Mouse (Mus musculus): ENCODE measurements around the gene Dlgap1. TPM values are rescaled to one million over a fixed set of nuclear protein-coding genes. Genes with fewer than 3 reads are reported as not detected.

The Dlgap1 gene
- polyA plus RNA-seq, 1 experiment from 2014 or later = 0.50 TPM

- no peak for ATAC-seq (ENCODE audit: borderline replicate concordance, extremely low read depth, low FRiP score, low TSS enrichment)
Observed at GRCm38 (mm10) chr17:70762634-70763033, 793.8 kb downstream of the Dlgap1 start.

GRCm38 (mm10) chr17:70765337-70765736 lies 796.5 kb downstream of the Dlgap1 start:
- Histone ChIP-seq H3K4me2 (no peak overlapping the region), H3K36me3 (no peaks in the 10 kb centered on the region), H3K27ac (no peak overlapping the region), H3K4me3 (no peak overlapping the region), H3K4me1 (no peaks in the 10 kb centered on the region), H3K27me3 (no peaks in the 10 kb centered on the region), H3K9ac (no peak overlapping the region), H3K9me3 (no peaks in the 10 kb centered on the region)
- WGBS = 94% methylated on average over 9 of the region's 9 CpGs
- ATAC-seq (ENCODE audit: borderline replicate concordance, extremely low read depth, low FRiP score, low TSS enrichment) = no peak

More at GRCm38 (mm10) chr17:70762634-70763033, 793.8 kb downstream of the Dlgap1 start:
- H3K27me3 ChIP-seq = no peaks in the 10 kb centered on the region
- H3K36me3 ChIP-seq = no peaks in the 10 kb centered on the region
- H3K4me1 ChIP-seq = no peaks in the 10 kb centered on the region
- no peaks in the 10 kb centered on the region for H3K9me3 ChIP-seq
- no peak overlapping the region for H3K4me3 ChIP-seq
- no peak overlapping the region for H3K9ac ChIP-seq
- H3K27ac ChIP-seq = no peak overlapping the region
- no peak overlapping the region for H3K4me2 ChIP-seq
- WGBS = 89% methylated on average over 10 of the region's 10 CpGs

GRCm38 (mm10) chr17:70765976-70766375 lies 797.1 kb downstream of the Dlgap1 start:
- H3K9me3 ChIP-seq = no peaks in the 10 kb centered on the region
- no peaks in the 10 kb centered on the region for H3K4me1 ChIP-seq
- no peak for ATAC-seq (ENCODE audit: borderline replicate concordance, extremely low read depth, low FRiP score, low TSS enrichment)
- no peak overlapping the region for H3K4me3 ChIP-seq
- H3K27me3 ChIP-seq = no peaks in the 10 kb centered on the region
- no peak overlapping the region; the same call in 1 of the 2 replicates for H3K4me2 ChIP-seq
- no peak overlapping the region for H3K9ac ChIP-seq
- H3K27ac ChIP-seq = no peak overlapping the region
- 75% methylated on average over 18 of the region's 18 CpGs for WGBS
- H3K36me3 ChIP-seq = no peaks in the 10 kb centered on the region

GRCm38 (mm10) chr17:70772120-70772899 lies 803.4 kb downstream of the Dlgap1 start:
- H3K27me3 ChIP-seq = no peaks in the 10 kb centered on the region
- no peaks in the 10 kb centered on the region for H3K4me1 ChIP-seq
- no peak overlapping the region for H3K4me2 ChIP-seq
- H3K9ac ChIP-seq = no peak overlapping the region
- no peak overlapping the region for H3K4me3 ChIP-seq
- no peaks in the 10 kb centered on the region for H3K36me3 ChIP-seq
- H3K9me3 ChIP-seq = no peaks in the 10 kb centered on the region
- ATAC-seq (ENCODE audit: borderline replicate concordance, extremely low read depth, low FRiP score, low TSS enrichment) = no peak
- H3K27ac ChIP-seq = no peak overlapping the region
- WGBS = 18% methylated on average over 10 of the region's 10 CpGs

- peaks cover 21% of the 10 kb centered on the region for H3K4me1 ChIP-seq
- no peak overlapping the region for H3K4me2 ChIP-seq
- no peak overlapping the region for H3K9ac ChIP-seq
- 22% methylated on average over 7 of the region's 7 CpGs for WGBS
- no peaks in the 10 kb centered on the region for H3K36me3 ChIP-seq
- ATAC-seq (ENCODE audit: borderline replicate concordance, extremely low read depth, low FRiP score, low TSS enrichment) = 0 out of 2 replicates have a peak, but pooled peaks have one; percentile 29
- H3K9me3 ChIP-seq = no peaks in the 10 kb centered on the region
- peak overlapping the region; percentile 60 for H3K27ac ChIP-seq
- H3K4me3 ChIP-seq = no peak overlapping the region
- H3K27me3 ChIP-seq = no peaks in the 10 kb centered on the region
Observed at GRCm38 (mm10) chr17:70779770-70780169, 810.9 kb downstream of the Dlgap1 start.

GRCm38 (mm10) chr17:70780726-70781689 lies 812.1 kb downstream of the Dlgap1 start:
- H3K4me3 ChIP-seq = no peak overlapping the region
- H3K9ac ChIP-seq = no peak overlapping the region
- no peaks in the 10 kb centered on the region for H3K36me3 ChIP-seq
- no peaks in the 10 kb centered on the region for H3K9me3 ChIP-seq
- peaks cover 21% of the 10 kb centered on the region for H3K4me1 ChIP-seq
- H3K27me3 ChIP-seq = no peaks in the 10 kb centered on the region
- H3K4me2 ChIP-seq = no peak overlapping the region
- WGBS = 32% methylated on average over 18 of the region's 18 CpGs
- peak overlapping the region; percentile 60 for H3K27ac ChIP-seq
- peak; percentile 50; the same call in 1 of the 2 replicates for ATAC-seq (ENCODE audit: borderline replicate concordance, extremely low read depth, low FRiP score, low TSS enrichment)

GRCm38 (mm10) chr17:70783273-70783672 lies 814.4 kb downstream of the Dlgap1 start:
- Histone ChIP-seq H3K4me1 (peaks cover 21% of the 10 kb centered on the region), H3K27ac (no peak overlapping the region), H3K36me3 (no peaks in the 10 kb centered on the region), H3K27me3 (no peaks in the 10 kb centered on the region), H3K9ac (no peak overlapping the region), H3K4me2 (no peak overlapping the region), H3K9me3 (no peaks in the 10 kb centered on the region), H3K4me3 (no peak overlapping the region)
- ATAC-seq (ENCODE audit: borderline replicate concordance, extremely low read depth, low FRiP score, low TSS enrichment) = no peak
- 94% methylated on average over 3 of the region's 3 CpGs for WGBS

GRCm38 (mm10) chr17:70787366-70787765 lies 818.5 kb downstream of the Dlgap1 start:
- no peak for ATAC-seq (ENCODE audit: borderline replicate concordance, extremely low read depth, low FRiP score, low TSS enrichment)
- H3K9me3 ChIP-seq = no peaks in the 10 kb centered on the region
- H3K4me1 ChIP-seq = no peaks in the 10 kb centered on the region
- H3K4me2 ChIP-seq = no peak overlapping the region
- no peaks in the 10 kb centered on the region for H3K36me3 ChIP-seq
- H3K27me3 ChIP-seq = no peaks in the 10 kb centered on the region
- WGBS = 88% methylated on average over 2 of the region's 2 CpGs
- H3K9ac ChIP-seq = no peak overlapping the region
- no peak overlapping the region for H3K27ac ChIP-seq
- H3K4me3 ChIP-seq = no peak overlapping the region

- 89% methylated on average over 4 of the region's 4 CpGs for WGBS
- H3K4me3 ChIP-seq = no peak overlapping the region
- ATAC-seq (ENCODE audit: borderline replicate concordance, extremely low read depth, low FRiP score, low TSS enrichment) = no peak
- H3K27ac ChIP-seq = no peak overlapping the region
- no peaks in the 10 kb centered on the region for H3K9me3 ChIP-seq
- no peak overlapping the region for H3K9ac ChIP-seq
- H3K27me3 ChIP-seq = no peaks in the 10 kb centered on the region
- no peak overlapping the region for H3K4me2 ChIP-seq
- H3K4me1 ChIP-seq = 0 out of 2 replicates have a peak, but pooled peaks cover 6% of the 10 kb centered on the region
- H3K36me3 ChIP-seq = no peaks in the 10 kb centered on the region
Observed at GRCm38 (mm10) chr17:70790801-70791200, 821.9 kb downstream of the Dlgap1 start.

GRCm38 (mm10) chr17:70791596-70792275 lies 822.9 kb downstream of the Dlgap1 start:
- Histone ChIP-seq H3K4me1 (0 out of 2 replicates have a peak, but pooled peaks cover 6% of the 10 kb centered on the region), H3K9ac (no peak overlapping the region), H3K4me3 (no peak overlapping the region), H3K9me3 (no peaks in the 10 kb centered on the region), H3K36me3 (no peaks in the 10 kb centered on the region), H3K27ac (no peak overlapping the region), H3K27me3 (no peaks in the 10 kb centered on the region), H3K4me2 (no peak overlapping the region)
- 68% methylated on average over 9 of the region's 9 CpGs for WGBS
- no peak for ATAC-seq (ENCODE audit: borderline replicate concordance, extremely low read depth, low FRiP score, low TSS enrichment)

- peak; percentile 82 for ATAC-seq (ENCODE audit: borderline replicate concordance, extremely low read depth, low FRiP score, low TSS enrichment)
- Histone ChIP-seq H3K27ac (peak overlapping the region; percentile 7; the same call in 1 of the 2 replicates), H3K9me3 (no peaks in the 10 kb centered on the region), H3K4me2 (no peak overlapping the region; the same call in 1 of the 2 replicates), H3K36me3 (no peaks in the 10 kb centered on the region), H3K4me1 (0 out of 2 replicates have a peak, but pooled peaks cover 6% of the 10 kb centered on the region), H3K4me3 (no peak overlapping the region), H3K27me3 (no peaks in the 10 kb centered on the region), H3K9ac (no peak overlapping the region)
- 9% methylated on average over 7 of the region's 7 CpGs for WGBS
Observed at GRCm38 (mm10) chr17:70794291-70794690, 825.4 kb downstream of the Dlgap1 start.

Measured in lung, embryonic 15.5 days (tissue).